Mouse (Mus musculus) layer of hippocampus, postnatal 14 days (tissue): Measurements from ENCODE around the gene Vps41. TPM values are rescaled to one million over a fixed set of nuclear protein-coding genes. Genes with fewer than 3 reads are reported as not detected.

Source experiments
- DNase-seq, 2 experiments: peaks; one replicate each; pipeline ENCODE4 v3.0.0; 2021 to 2022; ENCODE audit warnings: low spot score in 2 of 2, mixed read lengths in 1 of 2
- total RNA-seq, 2 experiments: library from RNA; stranded (reverse); gene quantifications; 2 replicates each; pipeline ENCODE4 v1.2.3; 2021

Gene Vps41
- total RNA-seq, 2 experiments from 2014 or later: 135 to 141 TPM

DNA sequence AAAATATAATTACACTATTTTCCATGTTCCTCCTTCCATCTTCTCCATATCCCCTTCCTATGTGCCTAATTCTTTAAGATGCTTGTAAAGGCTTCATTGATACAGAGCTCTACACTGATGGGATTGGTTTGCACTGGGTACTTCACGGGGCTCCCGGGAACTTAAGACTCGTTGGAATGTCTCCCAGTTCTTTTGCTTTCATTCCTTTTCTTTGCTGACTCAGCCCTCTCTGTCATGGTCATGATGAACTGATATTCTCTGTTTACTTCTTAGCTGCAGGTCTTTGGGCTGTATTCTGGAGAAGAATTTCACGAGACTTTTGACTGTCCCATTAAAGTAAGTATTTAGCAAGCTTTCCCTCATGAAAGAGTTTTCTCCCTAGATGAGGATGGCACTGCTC is 74.2 kb downstream of the Vps41 start:
- DNase-seq: no peak

DNA sequence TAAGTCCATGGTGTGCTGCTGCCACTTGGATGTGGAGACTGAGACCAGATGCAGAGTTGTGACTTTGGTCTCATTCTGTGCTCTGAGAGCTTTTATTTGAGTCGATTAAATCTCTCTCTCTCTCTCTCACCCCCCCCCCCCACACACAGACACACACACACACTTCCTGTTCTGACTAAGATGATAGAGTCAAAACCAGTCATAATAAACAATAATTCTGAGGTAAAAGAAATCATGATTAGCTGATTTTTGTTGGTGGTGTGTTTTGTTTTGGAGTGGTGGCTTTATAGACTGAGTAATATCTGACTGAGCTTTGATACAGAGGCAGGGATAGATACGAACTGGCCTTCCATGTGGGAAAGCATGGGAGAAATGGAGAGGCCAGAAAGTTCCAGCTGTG is 74.6 kb downstream of the Vps41 start:
- DNase-seq: no peak

DNA sequence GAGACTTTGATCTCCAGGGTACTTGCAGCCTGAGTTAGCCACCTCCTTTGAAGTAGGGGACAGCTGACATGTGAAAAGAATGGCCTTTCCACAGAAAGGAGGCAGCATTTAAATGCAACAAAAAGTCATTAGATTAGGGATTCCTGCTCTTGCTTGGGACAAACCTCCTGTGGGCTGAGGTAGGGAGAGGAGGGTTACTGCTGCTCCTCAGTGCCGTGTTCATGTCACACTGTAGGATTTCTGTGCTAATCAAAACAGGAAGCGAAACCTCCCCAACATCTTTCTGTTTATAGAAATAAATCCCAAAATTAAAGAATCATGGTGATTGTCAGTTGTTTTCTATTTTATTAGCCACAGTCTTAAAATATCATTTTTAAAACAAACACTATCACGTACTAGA is 77.4 kb downstream of the Vps41 start:
- DNase-seq: no peak

DNA sequence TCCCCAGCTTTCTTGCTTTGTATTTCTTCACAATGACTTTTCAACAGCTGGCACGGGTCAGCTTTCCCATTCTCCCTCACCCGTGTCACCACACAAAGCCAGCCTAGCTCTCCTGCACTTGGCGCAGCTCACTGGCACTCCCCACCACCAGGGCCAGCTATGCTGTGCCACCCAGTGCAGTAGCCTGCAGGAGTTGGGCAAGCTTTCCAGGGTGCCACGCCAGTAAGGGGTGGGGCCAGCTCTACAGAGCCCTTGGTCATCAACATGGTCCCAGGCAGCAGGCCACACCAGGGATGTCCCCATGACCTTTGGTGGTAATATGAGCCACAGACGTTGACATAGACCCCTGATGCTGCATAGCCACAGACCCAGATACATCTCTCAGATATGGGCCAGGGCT is 80.5 kb downstream of the Vps41 start:
- DNase-seq: no peak

DNA sequence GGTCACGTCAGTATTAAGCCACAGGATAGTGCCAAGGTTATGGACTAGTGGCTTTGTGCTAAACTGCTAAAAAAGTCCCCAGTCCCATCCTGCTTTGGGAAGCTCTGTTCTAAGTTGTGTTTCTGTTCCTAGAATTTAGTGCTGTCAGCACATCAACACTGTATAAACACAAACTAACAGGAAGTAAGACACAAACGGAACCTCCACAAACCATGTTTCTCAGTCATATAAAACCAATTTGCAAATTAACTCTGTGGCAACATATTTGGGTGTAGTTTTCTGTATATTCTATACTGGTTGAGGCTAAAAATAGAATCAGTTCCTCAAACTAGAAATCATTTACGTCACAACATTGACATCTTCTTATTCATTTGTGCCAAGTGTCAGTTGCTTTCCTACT is 83.3 kb downstream of the Vps41 start:
- no peak for DNase-seq

DNA sequence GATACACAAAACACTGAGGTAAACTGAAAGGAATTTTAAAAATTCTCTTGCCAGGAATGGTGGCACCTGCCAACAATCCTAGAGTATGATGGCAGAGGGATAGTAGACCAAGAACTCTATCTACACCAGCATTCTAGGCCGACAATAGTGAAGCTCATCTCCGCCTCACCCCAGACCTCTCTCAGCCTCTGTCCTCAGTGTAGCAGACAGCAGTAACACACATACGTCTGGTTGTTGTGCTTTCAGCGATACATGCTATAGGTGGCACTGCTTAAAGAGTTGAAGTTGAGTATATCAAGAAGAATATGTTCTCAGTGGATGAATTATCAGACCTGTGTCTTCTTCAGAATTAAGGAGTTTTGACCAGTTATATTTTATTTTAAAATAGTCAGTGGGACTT is 92.4 kb downstream of the Vps41 start:
- DNase-seq: no peak

DNA sequence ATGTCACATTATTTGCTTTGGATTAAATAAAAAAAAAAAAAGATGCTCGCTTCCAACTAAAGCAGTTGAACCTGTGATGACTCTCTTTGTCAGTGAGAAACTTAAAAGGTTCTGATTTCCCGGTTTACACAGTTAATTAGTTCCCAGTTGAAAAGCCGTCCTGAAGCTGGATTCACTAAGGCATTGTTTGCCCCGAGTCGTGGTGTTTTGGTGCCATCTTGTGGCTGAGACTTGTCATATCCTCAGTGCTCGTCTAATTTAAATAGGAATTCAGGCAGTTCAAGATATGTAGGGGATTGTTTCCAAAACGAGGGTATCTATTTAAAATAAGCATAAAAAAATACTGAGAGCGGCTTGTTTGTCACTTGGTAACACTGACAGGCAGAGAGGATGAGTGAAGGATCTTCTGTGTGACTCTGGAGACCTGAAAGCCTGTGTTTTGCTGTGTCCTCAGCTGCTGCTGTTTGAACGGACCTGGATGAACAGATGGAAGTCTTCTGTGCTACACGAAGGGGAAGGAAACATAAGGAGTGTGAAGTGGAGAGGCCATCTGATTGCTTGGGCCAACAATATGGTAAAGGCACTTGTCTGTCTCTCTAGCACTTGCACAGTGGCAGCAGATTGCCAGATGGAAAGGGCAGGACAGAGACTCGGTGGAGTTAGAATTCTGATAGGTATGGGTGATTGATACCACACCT is 93.0 kb downstream of the Vps41 start:
- peak; percentile 59 to 86 for DNase-seq

DNA sequence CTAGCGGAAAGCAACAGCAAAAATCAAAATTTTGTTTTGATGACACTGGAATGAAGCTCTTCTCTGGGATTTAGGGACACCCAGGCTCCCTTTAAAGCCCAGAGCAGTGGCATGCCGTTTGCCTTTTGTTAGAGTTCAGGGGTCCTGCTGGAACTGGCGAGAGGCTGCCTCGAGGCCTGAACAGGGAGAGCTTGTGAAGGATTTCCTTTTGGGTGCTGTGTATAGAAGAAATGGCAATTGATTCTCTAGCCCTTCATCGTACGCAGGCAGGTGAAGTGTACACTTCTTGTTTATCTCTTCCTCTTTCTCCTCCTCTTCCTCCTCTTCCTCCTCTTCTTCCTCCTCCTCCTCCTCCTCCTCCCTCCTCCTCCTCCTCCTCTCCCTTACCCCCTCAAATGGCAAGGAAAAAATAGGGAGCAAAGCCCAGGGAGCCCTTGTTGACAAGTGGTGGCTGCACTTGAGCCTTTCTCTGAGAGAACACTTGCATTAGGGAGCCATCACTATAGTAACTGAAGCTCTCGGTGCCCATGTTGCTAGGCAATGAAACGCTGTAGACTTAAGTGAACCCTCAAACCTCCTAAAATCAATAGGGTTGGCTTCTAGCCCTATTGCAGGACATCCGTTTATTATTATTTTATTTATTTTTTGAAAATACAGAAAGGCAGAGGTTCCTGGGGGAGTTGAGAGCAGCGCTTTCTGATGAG is 107.5 kb downstream of the Vps41 start:
- DNase-seq: peak in 1 of 2 experiments; percentile 24

DNA sequence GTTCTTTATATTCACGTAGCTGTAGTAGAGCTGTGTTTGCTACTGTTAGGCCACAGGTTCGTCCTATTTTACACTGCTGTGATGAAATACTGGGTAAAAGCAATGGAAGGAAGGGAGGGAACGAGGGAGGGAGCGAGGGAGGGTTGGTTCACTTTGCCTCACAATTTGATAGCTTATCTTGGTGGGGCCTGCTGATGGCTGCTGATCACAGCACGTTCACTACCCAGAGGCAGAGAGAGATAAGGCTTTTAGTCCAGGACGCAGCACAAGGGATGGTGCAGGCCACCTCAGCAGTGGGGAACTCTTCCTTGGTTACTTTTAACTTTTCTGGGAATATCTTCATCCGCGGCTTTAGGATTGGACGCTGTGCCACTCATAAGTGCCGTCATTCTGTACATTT is 109.9 kb downstream of the Vps41 start:
- DNase-seq: no peak

DNA sequence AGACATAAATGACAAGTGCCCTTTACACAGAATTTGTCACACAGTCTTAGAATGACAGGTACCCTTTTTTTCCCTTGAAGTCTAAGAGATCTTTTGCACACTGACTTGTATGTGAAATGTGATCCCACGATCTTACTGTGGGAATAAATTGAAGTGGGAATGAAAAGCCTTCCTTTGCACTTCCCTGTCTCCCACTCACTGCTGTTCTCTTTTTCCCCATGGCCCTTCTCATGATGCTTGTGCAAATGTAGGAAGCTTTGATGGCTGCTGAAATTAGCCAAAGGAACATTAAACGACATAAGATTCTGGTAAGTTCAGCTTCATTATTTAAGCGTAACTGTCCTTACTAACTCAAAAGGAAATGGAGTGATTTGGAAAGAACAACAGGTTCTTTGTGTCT is 113.4 kb downstream of the Vps41 start:
- no peak for DNase-seq

DNA sequence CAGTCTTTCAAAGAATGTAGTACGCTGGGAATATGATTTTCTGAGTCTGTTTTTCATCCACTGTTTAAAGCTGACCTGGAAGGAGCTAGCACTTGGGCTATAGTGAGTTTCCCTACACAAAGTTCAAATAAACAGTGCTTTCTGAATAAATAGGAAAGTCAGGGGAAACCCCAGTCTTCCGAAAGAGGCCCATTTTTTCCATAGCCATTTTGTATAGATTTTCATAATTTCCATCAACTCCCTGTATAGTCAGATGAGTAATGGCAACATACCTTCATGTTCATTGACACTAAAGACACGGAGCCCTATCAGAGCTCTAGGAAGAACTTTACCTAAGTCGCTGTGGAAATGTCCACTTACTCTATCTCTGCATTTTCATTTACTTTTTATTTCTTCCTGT is 122.1 kb downstream of the Vps41 start:
- DNase-seq: no peak

DNA sequence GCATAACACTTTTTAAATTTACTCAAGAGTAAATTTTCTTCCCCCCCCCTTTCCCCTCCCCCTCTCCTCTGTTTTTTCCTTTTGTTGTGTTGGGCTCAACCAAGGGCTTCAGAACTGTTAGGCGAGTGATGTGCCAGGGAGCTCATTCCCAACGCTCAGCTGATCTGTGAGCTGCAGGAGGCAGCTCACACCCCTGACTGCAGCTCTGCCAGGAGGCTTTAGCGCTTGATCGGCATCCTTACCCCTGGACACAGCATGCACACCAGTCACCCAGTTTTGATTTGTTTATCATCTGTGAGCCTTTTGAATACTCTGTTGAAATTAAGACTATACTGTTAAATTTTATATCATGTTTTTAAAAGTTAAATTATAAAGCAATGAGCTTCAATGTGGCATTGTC is 123.3 kb downstream of the Vps41 start:
- no peak for DNase-seq

DNA sequence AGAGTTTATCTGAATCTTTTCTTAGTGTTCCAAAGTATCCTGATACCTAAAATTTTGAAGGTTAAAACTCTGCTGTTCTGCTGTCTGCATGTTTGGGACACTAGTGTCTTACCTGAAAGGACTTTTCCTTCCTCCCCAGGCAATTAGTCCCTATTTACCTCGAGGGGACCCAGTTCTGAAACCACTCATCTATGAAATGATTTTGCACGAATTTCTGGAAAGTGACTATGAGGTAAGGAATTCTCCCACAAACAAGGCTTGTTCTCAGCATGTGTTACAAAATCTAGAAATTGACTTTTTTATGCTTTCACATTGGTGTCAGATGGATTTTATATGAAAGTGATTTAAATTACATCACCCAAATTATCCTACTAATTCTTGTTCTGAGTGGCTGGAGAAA is 123.9 kb downstream of the Vps41 start:
- no peak for DNase-seq

DNA sequence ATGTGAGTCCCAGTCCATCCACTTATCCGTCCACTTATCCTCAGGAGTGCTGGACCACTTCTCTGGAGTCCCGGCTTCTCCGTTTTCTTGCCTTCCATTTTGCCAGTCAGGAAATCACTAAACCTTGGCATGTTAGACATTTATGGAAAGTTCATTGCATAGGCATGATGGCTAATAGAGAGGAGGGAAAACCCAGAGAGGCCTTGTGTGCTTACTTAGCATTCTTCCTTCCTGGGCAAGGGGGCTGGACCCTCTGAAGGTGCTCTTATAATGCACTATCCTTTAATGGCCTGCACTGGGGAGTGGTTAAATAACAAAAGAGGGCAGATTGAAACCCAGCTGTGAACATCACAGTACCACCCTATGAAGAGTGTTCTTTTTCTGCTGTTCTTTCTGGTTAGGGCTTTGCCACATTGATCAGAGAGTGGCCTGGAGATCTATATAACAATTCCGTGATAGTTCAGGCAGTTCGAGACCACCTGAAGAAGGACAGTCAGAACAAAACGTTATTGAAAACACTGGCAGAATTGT is 124.7 kb downstream of the Vps41 start:
- DNase-seq: no peak

DNA sequence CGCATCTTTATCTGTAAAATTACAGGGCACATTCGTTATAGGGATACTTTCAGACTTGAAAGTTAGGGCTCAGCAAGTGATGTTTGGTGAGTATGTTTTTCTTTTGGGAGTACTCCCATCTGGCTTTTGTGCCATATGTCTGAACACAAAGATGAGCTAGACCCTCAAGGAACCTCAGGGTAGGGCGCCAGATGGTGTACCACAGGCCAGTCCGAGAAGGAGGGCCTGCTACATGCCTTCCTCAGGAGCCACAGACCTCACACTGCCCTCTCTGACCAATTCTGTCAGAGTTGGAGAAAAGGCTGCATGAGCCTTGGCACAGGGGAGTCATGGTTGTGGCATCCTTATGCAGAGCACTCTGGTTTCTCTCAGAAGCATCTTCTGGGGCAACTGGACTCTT is 125.5 kb downstream of the Vps41 start:
- no peak for DNase-seq

DNA sequence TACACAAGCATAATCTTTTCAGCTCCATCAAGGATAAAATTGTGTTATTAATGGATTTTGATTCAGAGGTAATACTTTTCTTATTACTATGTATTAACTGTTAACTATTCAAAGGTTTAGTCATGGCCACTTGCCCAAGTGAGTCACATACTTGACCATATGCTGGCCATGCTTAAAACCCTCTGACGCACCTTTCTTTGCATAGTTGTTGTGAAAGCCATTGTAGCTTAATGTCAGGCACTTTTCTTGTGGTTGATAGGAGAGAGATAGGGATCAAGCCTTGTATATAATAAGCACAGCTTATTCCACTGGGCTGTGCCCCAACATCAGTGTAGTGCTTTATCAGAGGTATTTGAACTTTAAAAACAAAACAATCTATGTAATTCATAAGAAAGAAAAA is 126.5 kb downstream of the Vps41 start:
- no peak for DNase-seq

DNA sequence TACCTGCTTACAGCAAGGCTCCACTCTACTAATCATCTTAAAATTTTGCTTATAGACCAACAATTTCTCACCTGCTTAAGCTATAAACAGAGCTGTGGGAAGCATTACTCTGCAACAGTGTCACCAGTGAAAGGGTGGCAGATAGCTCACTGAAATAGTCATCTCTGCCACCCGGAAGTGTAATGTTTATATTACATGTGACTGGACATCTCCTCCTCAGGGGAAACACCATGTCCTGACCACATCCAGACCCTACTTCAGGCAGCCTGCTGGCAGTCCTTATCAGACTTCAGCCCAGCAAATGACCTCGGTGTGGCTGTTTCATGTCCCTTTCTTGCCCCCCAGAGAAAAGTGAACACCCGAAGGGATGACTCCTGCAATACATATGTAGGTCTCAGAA is 130.3 kb downstream of the Vps41 start:
- no peak for DNase-seq

DNA sequence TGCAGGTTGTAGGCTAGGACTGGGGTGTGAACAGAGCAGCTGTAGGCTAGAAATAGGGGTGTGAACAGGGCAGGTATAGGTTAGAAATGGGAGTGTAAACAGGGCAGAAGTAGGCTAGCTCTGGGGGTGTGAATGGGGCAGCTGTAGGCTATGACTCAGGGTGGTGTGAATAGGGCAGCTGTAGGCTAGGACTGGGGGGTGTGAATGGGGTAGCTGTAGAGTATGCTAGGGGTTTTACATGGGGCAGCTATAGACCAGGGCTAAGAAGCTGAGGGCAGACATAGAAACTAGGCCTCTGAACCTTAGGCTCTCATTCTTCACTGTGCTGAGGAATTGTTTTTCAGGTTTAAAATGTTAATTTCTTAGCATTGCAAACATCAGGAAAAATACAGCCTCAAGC is 132.5 kb downstream of the Vps41 start:
- no peak for DNase-seq

DNA sequence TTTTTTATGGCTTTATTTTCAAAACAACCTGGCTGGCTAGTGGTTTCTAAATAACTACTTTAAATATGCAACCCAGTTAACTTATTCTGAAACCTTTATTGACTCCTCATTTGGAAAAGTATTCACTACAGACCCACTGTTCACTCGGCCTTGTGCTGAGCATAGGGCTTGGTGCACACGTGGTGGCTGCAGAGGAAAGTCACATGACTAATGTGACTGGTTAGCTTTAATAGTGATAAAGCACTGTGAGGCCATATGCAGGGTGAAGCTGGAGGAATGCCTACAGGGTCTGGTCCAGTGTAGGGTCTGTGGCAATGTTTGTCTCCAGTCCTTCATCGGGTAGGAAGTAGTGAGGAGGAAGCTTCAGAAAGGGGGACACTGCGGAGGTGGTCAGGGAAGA is 134.1 kb downstream of the Vps41 start:
- no peak for DNase-seq

DNA sequence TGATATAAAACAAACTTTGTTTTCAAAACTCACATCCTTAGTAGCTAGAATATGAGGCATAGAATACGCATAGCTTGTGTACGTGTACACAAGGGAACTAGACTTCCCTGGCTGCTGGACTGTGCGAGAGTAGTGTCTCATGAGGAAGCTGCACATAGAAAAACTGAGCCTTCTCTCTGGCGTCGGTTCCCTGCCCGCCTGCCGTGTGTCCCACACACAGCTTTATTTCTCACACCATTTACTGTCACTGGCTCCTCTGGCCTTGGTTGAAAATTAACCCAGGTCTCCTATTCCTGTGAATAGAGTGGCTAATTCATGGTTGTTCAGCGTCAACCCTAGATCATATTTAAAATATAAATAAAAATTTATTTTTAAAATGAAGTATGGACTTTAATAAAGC is 135.6 kb downstream of the Vps41 start:
- no peak for DNase-seq

DNA sequence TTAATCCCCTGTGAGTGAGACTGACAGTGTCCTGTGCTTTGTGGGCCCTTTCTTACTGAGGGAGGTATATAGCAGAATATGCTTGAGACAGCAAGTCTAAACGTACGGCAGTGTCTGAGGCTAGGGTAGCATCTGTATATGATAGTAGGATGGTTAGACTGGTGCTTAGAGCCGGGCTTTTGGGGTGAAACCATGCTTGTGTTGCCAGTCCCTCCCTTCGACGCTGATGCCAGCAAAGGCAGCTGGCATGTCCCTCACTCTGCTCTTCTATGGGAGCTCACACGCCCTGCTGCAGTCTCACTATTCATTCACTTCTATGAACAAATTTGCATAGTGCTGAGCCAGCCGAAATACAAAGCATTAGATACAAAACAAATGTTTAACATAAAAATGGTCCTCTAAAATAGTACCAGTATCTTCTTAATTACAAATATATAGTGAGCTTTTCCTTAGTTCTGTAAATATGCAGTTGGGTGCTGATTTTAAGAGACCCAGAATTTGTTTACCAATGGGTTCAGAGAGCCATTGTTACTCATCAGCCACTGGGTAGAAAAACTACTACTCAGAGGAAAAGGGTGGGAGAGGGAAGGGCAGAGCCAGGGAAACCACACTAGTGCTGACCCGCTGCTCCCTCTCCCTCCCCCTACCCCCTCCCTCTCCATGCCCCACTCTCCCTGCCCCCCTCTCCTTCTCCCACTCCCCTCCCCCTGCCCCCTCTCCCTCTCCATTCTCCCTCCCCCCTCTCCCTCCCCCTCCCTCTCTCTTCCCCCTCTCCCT is 139.1 kb downstream of the Vps41 start:
- peak in 1 of 2 experiments; percentile 49 for DNase-seq

DNA sequence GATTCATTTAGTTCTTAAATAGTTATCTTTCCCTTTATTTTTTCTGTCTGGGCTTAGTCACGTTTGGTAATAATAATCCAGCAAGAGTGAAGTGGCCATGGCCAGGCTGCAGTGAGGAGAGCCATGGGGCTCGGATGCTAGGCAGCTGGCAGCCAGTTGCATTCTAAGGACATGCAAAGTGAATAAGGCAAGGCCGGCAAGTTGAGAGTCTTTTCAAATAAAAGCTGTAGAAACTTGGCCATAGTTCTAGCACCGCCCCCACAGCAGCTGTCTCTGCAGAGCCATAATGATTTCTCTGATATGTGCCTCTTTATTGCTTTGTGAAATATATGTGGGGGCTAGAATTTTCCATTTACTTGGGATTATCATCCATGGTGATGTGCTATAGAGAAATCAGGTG is 141.1 kb downstream of the Vps41 start:
- peak; percentile 67 to 85 for DNase-seq
